Mouse (Mus musculus) neural tube, embryonic 14.5 days (tissue): ENCODE results near the gene H1f0. TPM values are rescaled to one million over a fixed set of nuclear protein-coding genes. Genes with fewer than 3 reads are reported as not detected.
"Not testable (repeated sequence)": the region's sequence is repeated elsewhere in the genome, so short reads cannot be mapped to it uniquely, and the experiment has no call there.

Source experiments
- ATAC-seq: fragments of 200-750 bp; cut with Nextera tagmentation; 2 replicates; pipeline ENCODE4 v1.8.0; 2017; ENCODE audit warnings: low read depth, mild to moderate bottlenecking, moderate TSS enrichment, moderate library complexity
- H3K27ac ChIP-seq: fragments of 300-500 bp; sonication (generic); 2 replicates; pipeline ENCODE4 v1.5.1; 2014; ENCODE audit warnings: low read depth, mild to moderate bottlenecking, control low read depth, low read length, moderate library complexity, mixed read lengths
- H3K27me3 ChIP-seq: fragments of 300-500 bp; sonication (generic); 2 replicates; pipeline ENCODE4 v1.6.1; 2014; ENCODE audit warnings: low read length; ENCODE audit not compliant: control insufficient read depth, insufficient read depth
- H3K36me3 ChIP-seq: fragments of 300-500 bp; sonication (generic); 2 replicates; pipeline ENCODE4 v1.6.1; 2014; ENCODE audit warnings: low read length, mixed read lengths; ENCODE audit not compliant: control insufficient read depth, insufficient read depth
- H3K4me1 ChIP-seq: fragments of 300-500 bp; sonication (generic); 2 replicates; pipeline ENCODE4 v1.6.1; 2014; ENCODE audit warnings: low read length; ENCODE audit not compliant: control insufficient read depth, insufficient read depth
- H3K4me2 ChIP-seq: fragments of 300-500 bp; sonication (generic); 2 replicates; pipeline ENCODE4 v1.6.1; 2014; ENCODE audit warnings: mild to moderate bottlenecking, low read depth, low read length, control low read depth
- H3K4me3 ChIP-seq: fragments of 300-500 bp; sonication (generic); 2 replicates; pipeline ENCODE4 v1.5.1; 2014; ENCODE audit warnings: low read depth, low read length, control low read depth, mixed read lengths
- H3K9ac ChIP-seq: fragments of 300-500 bp; sonication (generic); replicated peaks from 2 replicates; pipeline ENCODE4 v1.6.1; 2014; ENCODE audit warnings: low read depth, mild to moderate bottlenecking, control low read depth, low read length, mixed read lengths
- H3K9me3 ChIP-seq: fragments of 300-500 bp; sonication (generic); 2 replicates; pipeline ENCODE4 v1.6.1; 2016; ENCODE audit warnings: low read length; ENCODE audit not compliant: control insufficient read depth
- WGBS: fragments of 180-500 bp; shearing (Covaris S2); extraction: QIAGEN DNeasy Blood & Tissue Kit; methylation state at CpG from one replicate; pipeline ENCODE4 v1.1.7; 2014; 5-methylcytosine and 5-hydroxymethylcytosine counted together
- polyA plus RNA-seq: library from polyadenylated mRNA; unstranded; fragments of >200 nt; fragmentation: Nextera tagmentation; extraction: Ambion mirVana; gene quantifications from 2 replicates; pipeline ENCODE4 v1.2.1, GENCODE M21; 2014

H1f0 gene
- polyA plus RNA-seq, 1 experiment from 2014 or later = 45.6 TPM

GRCm38 (mm10) chr15:79028823-79029484, 704 bp downstream of the H1f0 start:
- peak overlapping the region; percentile 99 for H3K4me2 ChIP-seq
- no peaks in the 10 kb centered on the region for H3K36me3 ChIP-seq
- H3K9ac ChIP-seq = peak overlapping the region; percentile 99
- WGBS = 19% methylated on average over 16 of the region's 16 CpGs
- H3K27me3 ChIP-seq = no peaks in the 10 kb centered on the region
- H3K4me3 ChIP-seq = peak overlapping the region; percentile 75
- peaks cover 28% of the 10 kb centered on the region for H3K4me1 ChIP-seq
- no peaks in the 10 kb centered on the region for H3K9me3 ChIP-seq
- no peak for ATAC-seq
- peak overlapping the region; percentile 97 for H3K27ac ChIP-seq

DNA sequence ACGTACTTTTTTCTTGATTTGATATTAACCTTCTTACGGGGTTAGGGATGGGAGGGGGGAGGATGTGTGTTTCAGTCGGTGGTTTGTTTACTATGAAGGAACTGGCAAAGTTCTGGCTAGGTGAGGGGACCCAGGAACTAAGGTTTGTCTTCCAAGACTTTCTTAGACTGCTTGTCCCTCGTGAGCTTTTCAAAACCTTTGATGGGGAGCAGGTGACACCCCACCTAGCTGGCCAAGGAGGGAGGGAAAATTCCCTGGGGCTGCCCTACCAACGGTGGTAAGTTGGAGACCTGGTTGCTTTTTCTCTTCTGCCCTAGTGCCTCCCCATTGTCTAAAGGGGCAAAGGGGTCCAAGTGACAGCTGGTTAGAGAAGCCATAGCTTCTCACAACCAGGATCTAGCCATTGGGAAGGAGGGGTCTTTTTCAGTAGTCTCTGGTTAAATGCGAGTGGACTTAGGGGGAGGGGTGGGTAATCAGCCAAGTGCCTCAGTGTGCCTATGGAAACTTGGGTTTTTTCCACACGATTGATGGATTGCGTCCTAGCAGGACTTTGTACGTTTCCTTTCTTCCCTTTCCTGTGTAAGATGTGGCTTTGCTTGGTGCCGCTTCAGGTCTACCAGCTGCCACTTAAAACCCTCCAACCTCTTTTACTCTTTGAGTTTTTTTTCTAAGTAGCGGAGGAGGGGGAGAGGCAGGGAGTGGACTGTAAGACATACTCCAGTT, 1.4 kb downstream of the H1f0 start:
- no peaks in the 10 kb centered on the region for H3K9me3 ChIP-seq
- H3K27me3 ChIP-seq = no peaks in the 10 kb centered on the region
- H3K4me3 ChIP-seq = peak overlapping the region; percentile 75
- WGBS = 5% methylated on average over 11 of the region's 11 CpGs
- H3K4me1 ChIP-seq = peaks cover 28% of the 10 kb centered on the region
- no peaks in the 10 kb centered on the region for H3K36me3 ChIP-seq
- peak overlapping the region; percentile 99 for H3K4me2 ChIP-seq
- ATAC-seq = no peak
- peak overlapping the region; percentile 53; the same call in 1 of the 2 replicates for H3K27ac ChIP-seq
- H3K9ac ChIP-seq = peak overlapping the region; percentile 99

GRCm38 (mm10) chr15:79030551-79031435, 2.5 kb downstream of the H1f0 start:
- Histone ChIP-seq H3K36me3 (no peaks in the 10 kb centered on the region), H3K4me2 (peak overlapping the region; percentile 99), H3K27me3 (no peaks in the 10 kb centered on the region), H3K9me3 (no peaks in the 10 kb centered on the region), H3K27ac (no peak overlapping the region), H3K4me3 (peak overlapping the region; percentile 75), H3K4me1 (peaks cover 25% of the 10 kb centered on the region), H3K9ac (peak overlapping the region; percentile 43)
- WGBS = under 1% methylated on average over 52 of the region's 52 CpGs
- ATAC-seq = peak; percentile 74

DNA sequence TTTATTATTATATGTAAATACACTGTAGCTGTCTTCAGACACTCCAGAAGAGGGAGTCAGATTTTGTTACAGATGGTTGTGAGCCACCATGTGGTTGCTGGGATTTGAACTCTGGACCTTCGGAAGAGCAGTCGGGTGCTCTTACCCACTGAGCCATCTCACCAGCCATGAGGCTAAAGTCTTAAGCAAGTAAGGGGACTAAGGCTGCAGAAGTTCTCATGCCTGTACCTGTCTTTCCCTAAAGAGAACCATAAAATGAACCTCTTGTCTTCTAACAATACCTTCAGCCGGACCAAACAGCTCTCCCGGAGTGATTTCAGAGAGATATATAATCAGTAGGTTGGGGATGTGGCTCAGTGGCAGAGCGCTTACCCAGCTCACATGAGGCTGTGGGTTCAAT, 3.7 kb downstream of the H1f0 start:
- H3K27me3 ChIP-seq, H3K9ac ChIP-seq, H3K36me3 ChIP-seq, ATAC-seq, H3K4me2 ChIP-seq, H3K27ac ChIP-seq, H3K9me3 ChIP-seq, H3K4me3 ChIP-seq: not testable (repeated sequence)
- H3K4me1 ChIP-seq = peaks cover 21% of the 10 kb centered on the region
- WGBS = 78% methylated on average over 5 of the region's 5 CpGs

DNA sequence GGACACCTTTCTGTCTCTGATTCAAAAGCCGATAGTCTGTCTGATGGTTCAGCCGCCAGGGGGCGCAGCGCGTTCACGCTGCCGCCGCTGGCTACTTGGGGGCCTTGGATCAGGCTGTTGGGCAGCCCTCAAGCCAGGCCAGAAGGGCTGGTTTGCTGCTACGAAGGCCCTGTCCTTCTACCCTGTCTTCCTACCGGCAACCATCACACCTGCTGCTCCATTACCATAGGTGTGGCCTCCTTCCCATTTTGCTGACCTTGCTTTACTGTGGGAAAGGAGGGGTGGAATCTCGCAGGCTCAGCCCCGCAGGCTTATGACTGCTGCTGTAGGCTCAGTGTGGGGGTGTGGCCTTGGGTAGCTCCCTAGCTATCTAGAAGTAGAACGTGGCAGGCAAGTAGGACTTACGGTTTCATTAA, 9.7 kb downstream of the H1f0 start:
- peak; percentile 13; the same call in 1 of the 2 replicates for ATAC-seq
- Histone ChIP-seq H3K27me3 (peaks cover 18% of the 10 kb centered on the region), H3K4me3 (no peak overlapping the region), H3K36me3 (no peaks in the 10 kb centered on the region), H3K9me3 (no peaks in the 10 kb centered on the region), H3K27ac (no peak overlapping the region), H3K4me2 (peak overlapping the region; percentile 24; the same call in 1 of the 2 replicates), H3K4me1 (peaks cover 7% of the 10 kb centered on the region; the same call in 1 of the 2 replicates), H3K9ac (no peak overlapping the region)
- 14% methylated on average over 14 of the region's 14 CpGs for WGBS

DNA sequence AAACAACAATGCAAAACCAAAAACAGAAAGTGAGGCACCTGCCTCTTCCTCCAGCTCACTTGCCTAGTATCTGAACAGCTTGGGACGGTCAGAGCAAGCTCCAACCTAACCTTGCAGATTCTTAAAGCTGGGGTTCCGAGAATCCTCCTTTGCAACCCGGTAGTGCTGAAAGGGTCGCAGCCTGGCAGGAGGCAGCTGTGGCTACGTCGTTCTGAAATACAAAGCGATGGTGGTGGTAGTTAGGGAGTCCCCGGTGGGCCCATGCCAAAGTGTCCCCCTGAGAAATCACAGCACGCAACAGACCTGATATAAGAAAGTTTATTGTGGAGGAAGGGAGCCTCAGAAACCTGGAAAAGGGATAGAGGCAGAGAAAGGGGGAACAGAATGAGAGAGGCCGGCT, 10.1 kb downstream of the H1f0 start:
- Histone ChIP-seq H3K36me3 (no peaks in the 10 kb centered on the region), H3K9me3 (no peaks in the 10 kb centered on the region), H3K9ac (no peak overlapping the region), H3K4me2 (no peak overlapping the region), H3K27me3 (peaks cover 22% of the 10 kb centered on the region), H3K27ac (no peak overlapping the region), H3K4me1 (peaks cover 10% of the 10 kb centered on the region; the same call in 1 of the 2 replicates), H3K4me3 (no peak overlapping the region)
- WGBS = 58% methylated on average over 10 of the region's 10 CpGs
- ATAC-seq = no peak

GRCm38 (mm10) chr15:79038853-79039252, 10.6 kb downstream of the H1f0 start:
- WGBS = 27% methylated on average over 7 of the region's 7 CpGs
- H3K9ac ChIP-seq = no peak overlapping the region
- no peaks in the 10 kb centered on the region for H3K36me3 ChIP-seq
- no peak overlapping the region for H3K4me2 ChIP-seq
- H3K9me3 ChIP-seq = no peaks in the 10 kb centered on the region
- no peak overlapping the region for H3K4me3 ChIP-seq
- H3K4me1 ChIP-seq = peaks cover 10% of the 10 kb centered on the region; the same call in 1 of the 2 replicates
- no peak overlapping the region for H3K27ac ChIP-seq
- ATAC-seq = peak; percentile 29; the same call in 1 of the 2 replicates
- peaks cover 27% of the 10 kb centered on the region for H3K27me3 ChIP-seq

DNA sequence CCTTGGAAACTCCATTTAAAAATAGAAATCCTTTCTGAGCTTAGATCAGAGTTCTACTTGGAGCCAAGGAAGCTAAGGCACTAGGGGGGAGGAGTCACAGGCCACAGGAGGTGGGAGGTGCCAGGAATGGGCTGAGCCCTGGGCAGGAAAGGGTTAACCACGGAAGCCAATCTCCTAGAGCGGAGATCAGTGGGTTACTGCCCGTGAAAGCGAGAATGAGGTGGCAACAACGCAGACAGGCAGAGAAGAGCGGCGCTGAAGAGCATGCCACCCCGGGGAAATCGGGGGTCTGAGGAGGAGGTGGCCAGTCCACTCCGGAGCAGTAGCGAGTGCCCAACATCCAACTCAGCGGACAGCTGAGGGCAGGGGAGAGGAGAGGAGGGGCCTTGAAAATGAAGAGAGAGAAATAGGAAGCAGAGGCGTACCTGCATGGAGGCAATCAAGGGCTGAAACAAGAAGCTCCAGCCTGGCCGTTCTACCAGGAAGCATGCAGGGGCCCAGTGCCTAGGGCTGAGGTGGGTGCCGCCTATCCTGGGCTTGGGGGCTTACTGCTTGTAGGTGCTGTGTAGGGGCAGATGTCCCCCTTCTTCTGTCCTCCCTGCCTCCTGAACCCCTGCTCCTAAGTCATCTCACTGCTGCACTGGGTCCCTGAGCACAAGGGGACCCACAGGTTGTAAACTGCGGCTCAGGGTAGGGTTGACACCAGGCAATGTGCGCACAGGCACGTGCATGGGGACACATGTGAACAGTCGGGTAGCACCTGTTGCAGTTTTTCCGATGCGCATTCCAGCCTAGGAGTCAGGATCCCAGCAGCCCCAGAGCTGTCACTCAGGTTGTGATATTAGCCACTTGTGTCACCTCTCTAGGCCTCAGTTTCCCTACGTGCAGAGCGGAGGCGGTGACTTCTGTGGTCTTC, 12.5 kb downstream of the H1f0 start:
- Histone ChIP-seq H3K4me2 (peak overlapping the region; percentile 37), H3K36me3 (no peaks in the 10 kb centered on the region), H3K9ac (peak overlapping the region; percentile 25; the same call in 1 of the 2 replicates), H3K9me3 (no peaks in the 10 kb centered on the region), H3K4me3 (peak overlapping the region; percentile 9; the same call in 1 of the 2 replicates), H3K27ac (no peak overlapping the region), H3K27me3 (peaks cover 27% of the 10 kb centered on the region), H3K4me1 (peaks cover 10% of the 10 kb centered on the region; the same call in 1 of the 2 replicates)
- ATAC-seq = no peak
- WGBS = 19% methylated on average over 24 of the region's 24 CpGs
